Mouse (Mus musculus) ES-E14 (cell line): Measurements from ENCODE around the gene Sars2. TPM values are rescaled to one million over a fixed set of nuclear protein-coding genes. Genes with fewer than 3 reads are reported as not detected.
A peak's percentile ranks its signal among the peaks of the same experiment; 100 is the strongest.

Experiments used
- DNase-seq: peaks from one replicate; pipeline ENCODE4 v3.0.0-alpha.2; 2013; ENCODE audit warnings: low read depth, low spot score
- H3K27ac ChIP-seq: 2 replicates; pipeline ENCODE4 v1.5.1; 2012; ENCODE audit warnings: low read depth, mild to moderate bottlenecking, low read length, moderate library complexity, mixed read lengths; ENCODE audit not compliant: poor library complexity, insufficient read depth, severe bottlenecking
- H3K36me3 ChIP-seq: 2 replicates; pipeline ENCODE4 v1.6.1; 2012; ENCODE audit warnings: mild to moderate bottlenecking, low read length, moderate library complexity, mixed read lengths; ENCODE audit not compliant: control insufficient read depth, poor library complexity, insufficient read depth, severe bottlenecking
- H3K4me1 ChIP-seq, 2 experiments: fragments of 150-350 bp in 1 of 2; sonication (generic) in 1 of 2; 2 replicates each; pipeline ENCODE4 v1.6.1; 2012; ENCODE audit warnings: low read length in 2 of 2, mild to moderate bottlenecking in 1 of 2, mixed read lengths in 1 of 2; ENCODE audit not compliant: control insufficient read depth in 2 of 2, insufficient read depth in 2 of 2, poor library complexity in 1 of 2
- H3K4me3 ChIP-seq, 2 experiments: fragments of 150-350 bp in 1 of 2; sonication (generic) in 1 of 2; 2 replicates each; pipeline ENCODE4 v1.5.1; 2012; ENCODE audit warnings: low read length in 2 of 2, low read depth in 1 of 2, mild to moderate bottlenecking in 1 of 2, mixed read lengths in 1 of 2; ENCODE audit not compliant: insufficient read depth in 1 of 2, poor library complexity in 1 of 2, severe bottlenecking in 1 of 2
- H3K9ac ChIP-seq: 2 replicates; pipeline ENCODE4 v1.6.1; 2012; ENCODE audit warnings: low read depth, mild to moderate bottlenecking, low read length, mixed read lengths; ENCODE audit not compliant: poor library complexity, insufficient read depth, severe bottlenecking
- H3K9me3 ChIP-seq: fragments of 150-350 bp; sonication (generic); 2 replicates; pipeline ENCODE4 v1.6.1; 2012; ENCODE audit warnings: low read depth, mild to moderate bottlenecking, low read length; ENCODE audit not compliant: control insufficient read depth, insufficient read depth
- CHD2 ChIP-seq: IDR thresholded peaks from 2 replicates; pipeline ENCODE4 v1.6.1; 2014; ENCODE audit warnings: mild to moderate bottlenecking, low read depth, low read length, inconsistent platforms
- HCFC1 ChIP-seq: IDR thresholded peaks from 2 replicates; pipeline ENCODE4 v1.6.1; 2012; ENCODE audit warnings: low read length, inconsistent platforms, borderline replicate concordance; ENCODE audit not compliant: insufficient read depth
- MAFK ChIP-seq: IDR thresholded peaks from 2 replicates; pipeline ENCODE4 v1.6.1; 2014; ENCODE audit warnings: mild to moderate bottlenecking, low read depth, low read length, inconsistent platforms; ENCODE audit not compliant: insufficient read depth
- ZC3H11A ChIP-seq: IDR thresholded peaks from 2 replicates; pipeline ENCODE4 v1.6.1; 2012; ENCODE audit warnings: low read depth, mild to moderate bottlenecking, inconsistent platforms, low read length, borderline replicate concordance
- ZNF384 ChIP-seq: IDR thresholded peaks from 2 replicates; pipeline ENCODE4 v1.6.1; 2012; ENCODE audit warnings: low read depth, low read length, inconsistent platforms
- in situ Hi-C, 2 experiments: fragments of 600-800 bp; cut with MboI; formaldehyde crosslinking; loops; one replicate each; pipeline ENCODE4 v1.15.1; 2025; ENCODE audit warnings: low sequenced_read_pairs in 2 of 2, inconsistent platforms in 1 of 2; ENCODE audit not compliant: unreplicated experiment in 2 of 2
- total RNA-seq: library from RNA; depleted of rRNA; stranded (reverse); fragments of 300-350 nt; gene quantifications from 2 replicates; pipeline ENCODE4 v1.2.3, GENCODE M21; 2012

The Sars2 gene
- total RNA-seq, 1 experiment: 25.2 TPM

DNA sequence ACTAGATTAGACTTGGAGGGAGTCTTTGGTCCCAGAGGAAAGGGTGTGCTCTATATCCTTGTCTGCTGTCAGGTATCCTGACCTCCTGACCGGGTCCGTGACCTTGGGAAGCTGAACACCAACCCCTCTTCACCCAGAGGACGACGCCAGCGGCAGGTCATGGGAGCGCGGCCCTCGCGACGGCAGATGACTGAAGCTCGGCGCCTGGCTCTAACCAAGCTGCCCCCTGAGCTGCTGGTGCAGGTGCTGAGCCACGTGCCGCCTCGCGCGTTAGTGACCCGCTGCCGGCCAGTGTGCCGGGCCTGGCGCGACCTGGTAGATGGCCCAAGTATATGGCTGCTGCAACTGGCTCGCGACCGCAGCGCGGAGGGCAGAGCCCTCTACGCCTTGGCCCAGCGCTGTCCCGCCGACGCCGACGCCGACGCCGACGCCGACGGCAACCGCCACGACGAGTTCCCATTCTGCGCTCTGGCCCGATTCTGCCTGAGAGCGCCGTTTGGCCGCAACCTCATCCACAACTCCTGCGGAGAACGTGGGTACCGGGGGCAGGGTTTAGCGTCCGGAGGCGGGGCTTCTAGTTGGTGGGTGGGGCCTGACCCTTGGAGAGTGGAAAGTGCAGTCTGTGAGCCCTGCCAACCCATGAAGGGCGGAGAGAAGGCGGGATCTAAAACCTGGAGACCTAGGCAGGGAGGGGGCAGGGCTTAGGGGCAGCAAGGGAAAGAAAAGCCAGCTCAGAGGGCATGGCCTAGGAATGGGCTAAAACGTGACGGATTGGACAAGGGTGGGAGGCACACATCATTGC, 9.2 kb upstream of the Sars2 start:
- TF ChIP-seq MAFK: no peak
- TF ChIP-seq ZC3H11A: no peak
- TF ChIP-seq HCFC1: no peak
- no peak for TF ChIP-seq ZNF384
- TF ChIP-seq CHD2: no peak
- H3K4me1 ChIP-seq: peaks cover 0 to 13% of the 10 kb centered on the region in 2 experiments; a peak in 2 of 4 replicates
- H3K27ac ChIP-seq: peak overlapping the region; percentile 66
- in situ Hi-C loops: no loop called here
- peak overlapping the region; percentile 69 for H3K9ac ChIP-seq
- H3K36me3 ChIP-seq: peaks cover 7% of the 10 kb centered on the region; the same call in 1 of the 2 replicates
- peak; percentile 98 for DNase-seq
- H3K9me3 ChIP-seq: no peaks in the 10 kb centered on the region
- H3K4me3 ChIP-seq: peak overlapping the region; percentile 66 to 73

DNA sequence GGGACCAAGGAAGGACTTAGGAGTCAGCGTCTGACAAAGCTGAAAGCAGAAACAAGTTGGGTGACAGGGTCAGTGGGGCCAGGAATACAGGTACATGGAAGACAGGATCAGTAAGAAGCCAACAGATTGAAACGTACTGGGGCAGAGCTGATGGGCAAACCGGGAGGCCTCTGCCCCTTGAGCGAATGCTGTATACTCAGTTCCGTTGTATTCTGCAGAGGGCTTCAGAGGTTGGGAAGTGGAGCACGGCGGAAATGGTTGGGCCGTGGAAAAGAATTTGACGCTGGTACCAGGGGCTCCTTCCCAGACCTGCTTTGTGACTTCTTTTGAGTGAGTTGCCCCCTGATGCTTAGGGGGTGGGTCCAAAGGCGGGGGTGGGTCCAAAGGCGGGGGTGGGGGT, 8.6 kb upstream of the Sars2 start:
- H3K9ac ChIP-seq: peak overlapping the region; percentile 58
- H3K9me3 ChIP-seq: no peaks in the 10 kb centered on the region
- H3K4me1 ChIP-seq: peaks cover 0 to 13% of the 10 kb centered on the region in 2 experiments; a peak in 2 of 4 replicates
- H3K36me3 ChIP-seq: peaks cover 10% of the 10 kb centered on the region
- DNase-seq: no peak
- H3K27ac ChIP-seq: peak overlapping the region; percentile 66
- peak overlapping the region; percentile 48 to 73 for H3K4me3 ChIP-seq
- TF ChIP-seq ZNF384 (no peak), ZC3H11A (no peak)
- in situ Hi-C loops: no loop called here

DNA sequence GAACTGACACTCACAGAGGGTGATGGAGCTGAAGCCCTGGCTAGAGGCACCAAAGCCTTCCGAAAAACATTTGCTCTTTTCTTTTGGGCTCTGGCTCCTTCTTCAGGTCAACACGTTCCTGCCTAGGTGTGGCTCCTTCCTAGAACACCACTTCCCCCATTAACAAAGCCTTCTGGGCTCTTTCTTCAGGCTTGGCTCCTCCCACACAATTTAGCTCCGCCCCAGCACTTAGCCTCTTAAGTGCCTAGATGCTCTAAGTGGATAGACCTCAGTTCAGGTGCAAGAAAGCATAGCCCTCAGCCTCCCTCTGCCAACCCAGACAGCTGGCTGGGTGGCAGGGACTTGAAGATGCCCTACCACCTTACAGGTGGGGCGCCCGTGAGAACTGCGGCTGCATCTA, 6.1 kb upstream of the Sars2 start:
- peak; percentile 89 for DNase-seq
- Histone ChIP-seq H3K4me3 (peak overlapping the region; percentile 45 to 61), H3K27ac (peak overlapping the region; percentile 71), H3K9ac (peak overlapping the region; percentile 55; the same call in 1 of the 2 replicates), H3K36me3 (peaks cover 12% of the 10 kb centered on the region), H3K4me1 (peaks cover 2 to 16% of the 10 kb centered on the region in 2 experiments; a peak in 2 of 4 replicates), H3K9me3 (no peaks in the 10 kb centered on the region)
- in situ Hi-C loops: no loop called here
- no peak for TF ChIP-seq ZC3H11A
- no peak for TF ChIP-seq ZNF384
- TF ChIP-seq CHD2: no peak
- no peak for TF ChIP-seq MAFK
- no peak for TF ChIP-seq HCFC1

DNA sequence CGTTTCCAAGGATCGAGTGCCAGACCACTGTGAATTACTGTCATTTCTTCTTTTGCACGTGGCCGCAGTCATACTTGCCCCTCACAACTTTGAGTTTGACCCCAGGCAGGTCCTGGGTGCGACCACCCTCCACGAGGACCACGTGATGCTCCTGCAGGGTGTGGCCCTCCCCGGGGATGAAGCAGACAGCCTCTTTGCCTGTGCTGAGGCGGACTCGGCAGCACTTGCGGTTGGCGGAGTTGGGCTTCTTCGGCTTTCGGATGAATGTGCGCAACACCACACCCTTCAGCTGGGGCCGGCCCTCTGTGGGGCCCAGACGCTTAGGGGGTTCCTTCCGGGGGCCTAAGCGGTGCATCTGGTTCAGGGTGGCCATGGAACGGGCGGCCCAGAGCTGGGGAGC, 2.0 kb upstream of the Sars2 start:
- in situ Hi-C loops: no loop called here
- Histone ChIP-seq H3K9ac (peak overlapping the region; percentile 47; the same call in 1 of the 2 replicates), H3K27ac (peak overlapping the region; percentile 4; the same call in 1 of the 2 replicates), H3K36me3 (peaks cover 16% of the 10 kb centered on the region), H3K9me3 (no peaks in the 10 kb centered on the region), H3K4me1 (peaks cover 6 to 8% of the 10 kb centered on the region in 2 experiments; a peak in 2 of 4 replicates), H3K4me3 (peak overlapping the region; percentile 1 to 40)
- no peak for DNase-seq
- no peak for TF ChIP-seq MAFK
- TF ChIP-seq HCFC1: no peak
- TF ChIP-seq ZC3H11A: no peak
- no peak for TF ChIP-seq CHD2
- TF ChIP-seq ZNF384: no peak
